Mouse (Mus musculus): ENCODE measurements around the gene Irs3.

DNA sequence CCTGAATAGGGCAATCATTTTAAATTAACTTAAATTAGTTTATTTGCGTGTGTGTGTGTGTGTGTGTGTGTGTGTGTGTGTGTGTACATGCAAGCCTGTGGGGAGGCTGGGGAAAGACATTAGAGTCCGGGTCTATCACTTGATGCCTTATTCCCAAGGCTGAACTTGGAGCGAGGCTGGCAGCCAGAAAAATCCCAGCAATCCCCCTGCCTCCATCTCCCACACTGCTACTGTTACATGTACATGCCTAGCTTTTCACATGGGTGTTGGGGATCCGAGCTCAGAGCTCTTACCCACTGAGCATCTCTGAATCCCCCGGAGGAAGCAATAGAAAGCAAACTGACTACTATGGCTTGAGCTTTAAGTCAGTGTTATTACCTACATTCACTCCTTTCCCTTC lies 26.8 kb upstream of the Irs3 start:
- TF ChIP-seq POLR2A (IDR thresholded peaks at IDR 0.05; ENCODE audit: insufficient read length, low read depth) (no peak), E2F4 (IDR thresholded peaks at IDR 0.05; ENCODE audit: insufficient read depth) (no peak), TCF3 (IDR thresholded peaks at IDR 0.05; ENCODE audit: insufficient read length, low read depth) (no peak), SRF (IDR thresholded peaks at IDR 0.05; ENCODE audit: control insufficient read depth, insufficient read length, low read depth) (no peak), POLR2AphosphoS2 (IDR thresholded peaks at IDR 0.05; ENCODE audit: insufficient read length, low read depth) (no peak), MYOD1 (IDR thresholded peaks at IDR 0.05; ENCODE audit: control insufficient read depth in 1 of 3, insufficient read length in 2 of 3, low read depth in 2 of 3) (no peak), USF1 (IDR thresholded peaks at IDR 0.05; ENCODE audit: low read depth) (no peak), TCF12 (IDR thresholded peaks at IDR 0.05; ENCODE audit: insufficient read depth, poor library complexity, severe bottlenecking) (no peak)

All from myocyte (in vitro differentiated cells).